Mouse (Mus musculus): ENCODE data around the gene Fam19a2.

GRCm38 (mm10) chr10:123520613-123521012 lies 256.8 kb downstream of the Fam19a2 start:
- TF ChIP-seq POLR2A (IDR thresholded peaks at IDR 0.05; ENCODE audit: control insufficient read depth, extremely low read depth, insufficient read depth, low read length, poor library complexity) (no peak), CTCF (IDR thresholded peaks at IDR 0.05; ENCODE audit: borderline replicate concordance, control insufficient read depth, extremely low read depth, insufficient read depth, low read length, poor library complexity) (no peak)
